Mouse (Mus musculus): ENCODE results near the gene Hoxc8. TPM values are rescaled to one million over a fixed set of nuclear protein-coding genes. Genes with fewer than 3 reads are reported as not detected.

Gene Hoxc8
- polyA plus RNA-seq, 1 experiment, result not detected

DNA sequence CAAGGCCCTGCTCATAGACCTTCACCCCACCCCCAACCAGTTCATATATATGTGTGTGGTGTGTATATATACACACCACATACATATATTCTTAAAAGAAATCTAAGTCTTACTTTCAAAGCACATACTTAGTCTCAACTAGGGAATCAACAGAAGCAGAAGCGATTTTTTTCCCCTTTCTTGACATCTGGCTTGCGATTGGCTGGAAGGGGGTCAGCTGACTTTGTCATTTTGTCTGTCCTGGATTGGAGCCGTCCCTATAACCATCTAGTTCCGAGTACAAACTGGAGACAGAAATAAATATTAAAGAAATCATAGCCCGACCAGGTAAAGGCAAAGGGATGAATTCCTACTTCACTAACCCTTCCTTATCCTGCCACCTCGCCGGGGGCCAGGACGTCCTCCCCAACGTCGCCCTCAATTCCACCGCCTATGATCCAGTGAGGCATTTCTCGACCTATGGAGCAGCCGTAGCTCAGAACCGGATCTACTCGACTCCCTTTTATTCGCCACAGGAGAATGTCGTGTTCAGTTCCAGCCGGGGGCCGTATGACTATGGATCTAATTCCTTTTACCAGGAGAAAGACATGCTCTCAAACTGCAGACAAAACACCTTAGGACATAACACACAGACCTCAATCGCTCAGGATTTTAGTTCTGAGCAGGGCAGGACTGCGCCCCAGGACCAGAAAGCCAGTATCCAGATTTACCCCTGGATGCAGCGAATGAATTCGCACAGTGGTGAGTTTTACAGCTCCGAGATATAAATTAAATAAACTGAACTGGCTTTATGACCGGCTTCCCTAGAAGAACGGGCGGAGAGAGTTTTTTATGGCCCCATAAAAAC, 19.1 kb downstream of the Hoxc8 start:
- peaks cover 49% of the 10 kb centered on the region for H3K27me3 ChIP-seq (ENCODE audit: control insufficient read depth, insufficient read depth, low read length)
- H3K36me3 ChIP-seq (ENCODE audit: control insufficient read depth, insufficient read depth, low read length), result no peaks in the 10 kb centered on the region
- peaks cover 2% of the 10 kb centered on the region; the same call in 1 of the 2 replicates for H3K4me1 ChIP-seq (ENCODE audit: control insufficient read depth, insufficient read depth, insufficient read length)
- TF ChIP-seq POLR2A (IDR thresholded peaks at IDR 0.05; ENCODE audit: low read depth, low read length), result no peak
- no peak for TF ChIP-seq CTCF (IDR thresholded peaks at IDR 0.05; ENCODE audit: extremely low read depth, insufficient read depth, insufficient read length, insufficient replicate concordance)
- no peak overlapping the region for H3K27ac ChIP-seq (ENCODE audit: insufficient read depth, low read length)
- no peak overlapping the region for H3K4me3 ChIP-seq (ENCODE audit: extremely low read depth, insufficient read depth, insufficient read length)
- WGBS, result 8% methylated on average over 27 of the region's 27 CpGs
- no peak for DNase-seq (ENCODE audit: low read depth in 1 of 2, low spot score in 2 of 2)

DNA sequence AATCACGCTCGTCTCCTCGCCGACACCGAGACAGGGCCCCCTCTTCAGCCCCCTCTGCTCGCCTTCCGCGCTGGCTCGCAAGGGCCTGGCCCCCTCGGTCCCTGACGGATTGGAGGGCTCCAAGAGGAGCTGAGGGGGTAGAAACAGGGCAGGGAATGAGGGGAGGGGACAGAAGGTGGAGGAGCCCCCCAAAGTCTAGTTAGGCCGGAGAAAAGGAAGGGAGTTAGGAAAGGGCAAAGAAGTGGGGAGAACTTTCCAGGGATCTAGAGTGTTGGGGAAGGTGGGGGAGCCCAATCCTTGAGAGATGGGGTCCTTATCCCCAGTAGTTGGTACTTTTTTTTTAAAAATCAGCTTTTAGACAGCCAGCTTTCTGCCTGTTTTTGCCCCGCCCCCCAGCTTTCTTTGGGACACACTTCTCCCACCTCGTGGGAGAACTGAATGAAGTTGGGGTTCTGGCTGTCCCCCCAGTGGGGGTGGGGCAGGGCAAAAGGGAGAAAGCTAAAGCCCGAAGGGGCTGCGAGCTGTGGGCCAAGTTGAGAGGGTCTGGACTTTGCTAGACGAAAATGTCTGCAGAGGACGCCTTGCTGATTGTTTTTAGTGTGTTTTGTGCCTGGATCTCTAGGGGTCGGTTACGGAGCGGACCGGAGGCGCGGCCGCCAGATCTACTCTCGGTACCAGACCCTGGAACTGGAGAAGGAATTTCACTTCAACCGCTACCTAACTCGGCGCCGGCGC, 19.9 kb downstream of the Hoxc8 start:
- no peak for DNase-seq (ENCODE audit: low read depth in 1 of 2, low spot score in 2 of 2)
- H3K36me3 ChIP-seq (ENCODE audit: control insufficient read depth, insufficient read depth, low read length), result no peaks in the 10 kb centered on the region
- no peak overlapping the region for H3K27ac ChIP-seq (ENCODE audit: insufficient read depth, low read length)
- TF ChIP-seq POLR2A (IDR thresholded peaks at IDR 0.05; ENCODE audit: low read depth, low read length) (no peak), CTCF (IDR thresholded peaks at IDR 0.05; ENCODE audit: extremely low read depth, insufficient read depth, insufficient read length, insufficient replicate concordance) (no peak)
- WGBS, result 10% methylated on average over 31 of the region's 31 CpGs
- H3K27me3 ChIP-seq (ENCODE audit: control insufficient read depth, insufficient read depth, low read length), result peaks cover 53% of the 10 kb centered on the region
- no peak overlapping the region for H3K4me3 ChIP-seq (ENCODE audit: extremely low read depth, insufficient read depth, insufficient read length)
- peaks cover 2% of the 10 kb centered on the region; the same call in 1 of the 2 replicates for H3K4me1 ChIP-seq (ENCODE audit: control insufficient read depth, insufficient read depth, insufficient read length)

DNA sequence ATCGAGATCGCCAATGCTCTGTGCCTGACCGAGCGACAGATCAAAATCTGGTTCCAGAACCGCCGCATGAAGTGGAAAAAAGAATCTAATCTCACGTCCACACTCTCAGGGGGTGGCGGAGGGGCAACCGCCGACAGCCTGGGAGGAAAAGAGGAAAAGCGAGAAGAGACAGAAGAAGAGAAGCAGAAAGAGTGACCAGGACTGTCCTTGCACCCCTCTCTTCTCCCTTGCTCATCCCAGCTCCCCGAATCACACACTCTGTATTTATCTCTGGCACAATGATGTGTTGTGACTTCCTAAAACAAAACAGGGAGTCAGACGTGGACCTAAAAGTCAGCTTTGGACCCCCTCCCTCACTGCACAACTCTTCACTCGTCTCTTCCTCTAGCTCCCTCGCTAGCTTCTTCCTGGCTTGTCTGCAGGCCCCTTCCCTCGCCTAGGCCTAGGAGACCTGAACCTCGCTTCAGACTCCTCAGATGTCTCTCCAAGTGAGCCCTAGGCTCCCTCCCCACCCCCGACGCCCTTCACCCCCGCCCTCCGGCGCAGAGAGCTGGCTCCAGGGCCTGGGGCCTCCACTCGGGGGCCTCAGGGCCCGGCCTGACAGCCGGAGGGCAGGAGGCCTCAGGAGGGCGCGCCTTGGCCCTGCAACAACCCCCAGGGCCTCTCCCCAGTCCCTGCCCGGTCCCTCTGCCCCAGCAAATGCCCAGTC, 20.6 kb downstream of the Hoxc8 start:
- WGBS, result 12% methylated on average over 28 of the region's 28 CpGs
- H3K4me3 ChIP-seq (ENCODE audit: extremely low read depth, insufficient read depth, insufficient read length), result no peak overlapping the region
- H3K27ac ChIP-seq (ENCODE audit: insufficient read depth, low read length), result no peak overlapping the region
- DNase-seq (ENCODE audit: low read depth in 1 of 2, low spot score in 2 of 2), result no peak
- TF ChIP-seq CTCF (IDR thresholded peaks at IDR 0.05; ENCODE audit: extremely low read depth, insufficient read depth, insufficient read length, insufficient replicate concordance), result no peak
- peaks cover 53% of the 10 kb centered on the region for H3K27me3 ChIP-seq (ENCODE audit: control insufficient read depth, insufficient read depth, low read length)
- no peaks in the 10 kb centered on the region for H3K36me3 ChIP-seq (ENCODE audit: control insufficient read depth, insufficient read depth, low read length)
- peaks cover 2% of the 10 kb centered on the region; the same call in 1 of the 2 replicates for H3K4me1 ChIP-seq (ENCODE audit: control insufficient read depth, insufficient read depth, insufficient read length)

GRCm38 (mm10) chr15:103011928-103012486, 21.6 kb downstream of the Hoxc8 start:
- no peak for TF ChIP-seq CTCF (IDR thresholded peaks at IDR 0.05; ENCODE audit: extremely low read depth, insufficient read depth, insufficient read length, insufficient replicate concordance)
- TF ChIP-seq POLR2A (IDR thresholded peaks at IDR 0.05; ENCODE audit: low read depth, low read length), result no peak
- no peak overlapping the region for H3K27ac ChIP-seq (ENCODE audit: insufficient read depth, low read length)
- H3K4me1 ChIP-seq (ENCODE audit: control insufficient read depth, insufficient read depth, insufficient read length), result peaks cover 2% of the 10 kb centered on the region; the same call in 1 of the 2 replicates
- DNase-seq (ENCODE audit: low read depth in 1 of 2, low spot score in 2 of 2), result no peak
- WGBS, result 21% methylated on average over 26 of the region's 26 CpGs
- H3K27me3 ChIP-seq (ENCODE audit: control insufficient read depth, insufficient read depth, low read length), result peaks cover 49% of the 10 kb centered on the region
- H3K4me3 ChIP-seq (ENCODE audit: extremely low read depth, insufficient read depth, insufficient read length), result no peak overlapping the region
- no peaks in the 10 kb centered on the region for H3K36me3 ChIP-seq (ENCODE audit: control insufficient read depth, insufficient read depth, low read length)

GRCm38 (mm10) chr15:103013238-103013984, 23.0 kb downstream of the Hoxc8 start:
- H3K4me3 ChIP-seq (ENCODE audit: extremely low read depth, insufficient read depth, insufficient read length), result no peak overlapping the region
- H3K4me1 ChIP-seq (ENCODE audit: control insufficient read depth, insufficient read depth, insufficient read length), result peaks cover 2% of the 10 kb centered on the region; the same call in 1 of the 2 replicates
- WGBS, result 9% methylated on average over 17 of the region's 17 CpGs
- no peak for DNase-seq (ENCODE audit: low read depth in 1 of 2, low spot score in 2 of 2)
- H3K27ac ChIP-seq (ENCODE audit: insufficient read depth, low read length), result no peak overlapping the region
- peaks cover 37% of the 10 kb centered on the region for H3K27me3 ChIP-seq (ENCODE audit: control insufficient read depth, insufficient read depth, low read length)
- H3K36me3 ChIP-seq (ENCODE audit: control insufficient read depth, insufficient read depth, low read length), result no peaks in the 10 kb centered on the region
- peak; percentile 71; the same call in 1 of the 2 replicates for TF ChIP-seq CTCF (IDR thresholded peaks at IDR 0.05; ENCODE audit: extremely low read depth, insufficient read depth, insufficient read length, insufficient replicate concordance)
- no peak for TF ChIP-seq POLR2A (IDR thresholded peaks at IDR 0.05; ENCODE audit: low read depth, low read length)

All from spleen, adult 2 months (tissue).